Mouse (Mus musculus) midbrain, embryonic 14.5 days (tissue): Measurements from ENCODE around the gene Rps6kl1. TPM values are rescaled to one million over a fixed set of nuclear protein-coding genes. Genes with fewer than 3 reads are reported as not detected.

Experiments
- ATAC-seq: fragments of 200-750 bp; cut with Nextera tagmentation; 2 replicates; pipeline ENCODE4 v1.8.0; 2017; ENCODE audit warnings: moderate number of reproducible peaks, moderate library complexity; ENCODE audit not compliant: low FRiP score, low TSS enrichment
- DNase-seq: peaks from one replicate; pipeline ENCODE4 v3.0.0-alpha.2; 2015
- H3K27ac ChIP-seq: fragments of 300-500 bp; sonication (generic); replicated peaks from 2 replicates; pipeline ENCODE4 v1.5.1; 2014; ENCODE audit warnings: mild to moderate bottlenecking, low read depth, low read length, moderate library complexity
- H3K27me3 ChIP-seq: fragments of 300-500 bp; sonication (generic); 2 replicates; pipeline ENCODE4 v1.6.1; 2014; ENCODE audit warnings: low read length, control low read depth, mixed read lengths; ENCODE audit not compliant: control insufficient read depth, insufficient read depth
- H3K36me3 ChIP-seq: fragments of 300-500 bp; sonication (generic); 2 replicates; pipeline ENCODE4 v1.6.1; 2014; ENCODE audit warnings: low read length, control low read depth; ENCODE audit not compliant: control insufficient read depth, insufficient read depth
- H3K4me1 ChIP-seq: fragments of 300-500 bp; sonication (generic); 2 replicates; pipeline ENCODE4 v1.6.1; 2014; ENCODE audit warnings: mild to moderate bottlenecking, antibody characterized with exemption, low read length, control low read depth; ENCODE audit not compliant: control insufficient read depth, insufficient read depth
- H3K4me2 ChIP-seq: fragments of 300-500 bp; sonication (generic); 2 replicates; pipeline ENCODE4 v1.6.1; 2014; ENCODE audit warnings: mild to moderate bottlenecking, low read length, moderate library complexity
- H3K4me3 ChIP-seq: fragments of 300-500 bp; sonication (generic); replicated peaks from 2 replicates; pipeline ENCODE4 v1.5.1; 2014; ENCODE audit warnings: low read depth, low read length
- H3K9ac ChIP-seq: fragments of 300-500 bp; sonication (generic); replicated peaks from 2 replicates; pipeline ENCODE4 v1.6.1; 2014; ENCODE audit warnings: mild to moderate bottlenecking, low read length, moderate library complexity
- H3K9me3 ChIP-seq: fragments of 300-500 bp; sonication (generic); 2 replicates; pipeline ENCODE4 v1.6.1; 2016; ENCODE audit warnings: low read length, control low read depth, mixed read lengths; ENCODE audit not compliant: control insufficient read depth
- WGBS: fragments of 180-500 bp; shearing (Covaris S2); extraction: QIAGEN DNeasy Blood & Tissue Kit; methylation state at CpG from one replicate; pipeline ENCODE4 v1.1.7; 2014; 5-methylcytosine and 5-hydroxymethylcytosine counted together
- polyA plus RNA-seq: library from polyadenylated mRNA; unstranded; fragments of >200 nt; fragmentation: Nextera tagmentation; extraction: Ambion mirVana; gene quantifications from 2 replicates; pipeline ENCODE4 v1.2.1, GENCODE M21; 2014

Rps6kl1 gene
- 22.2 and 27.1 TPM in 2 replicates for polyA plus RNA-seq

DNA sequence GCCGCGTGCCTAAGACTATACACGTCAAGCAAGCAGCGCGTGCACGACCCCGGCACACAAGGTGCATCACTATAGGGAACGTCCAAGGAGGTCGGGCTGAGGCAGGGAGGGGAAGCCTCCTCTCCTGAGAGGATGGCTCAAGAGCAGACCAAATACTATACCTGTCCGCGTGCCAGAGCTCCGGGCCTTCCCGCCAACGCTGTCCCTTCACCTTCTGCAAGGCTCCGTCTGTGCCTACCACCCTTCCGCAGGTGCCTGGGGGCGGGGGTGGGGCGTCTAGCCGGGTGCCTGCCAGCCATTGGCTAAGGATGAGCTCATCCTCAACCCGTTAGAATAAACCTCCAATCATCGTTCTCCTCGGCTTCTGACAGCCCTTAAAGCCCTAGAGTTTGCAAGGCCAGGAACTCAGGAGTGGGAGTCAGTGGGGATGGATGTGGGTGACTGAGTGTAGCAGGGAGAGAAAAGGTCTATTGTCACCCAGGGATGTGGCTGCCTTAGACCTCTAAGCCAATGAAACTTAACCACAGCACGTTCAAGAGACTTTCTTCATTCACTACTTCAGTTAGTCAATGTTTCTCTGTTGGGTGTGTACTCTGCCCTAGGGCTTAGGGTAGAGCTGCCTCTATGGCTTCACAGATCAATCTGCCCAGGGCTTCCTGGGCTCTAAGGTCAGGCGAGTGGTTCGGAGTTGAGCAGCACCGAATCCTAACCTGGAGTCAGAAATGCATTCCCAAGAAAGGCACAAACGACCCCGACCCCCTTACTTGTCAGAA, at the start of gene Rps6kl1:
Rps6kl1 (minus strand) TSS at position 263 of the 773 bp plus-strand sequence.
- H3K4me3 ChIP-seq, result peak within 1 kb of the TSS; percentile 51
- ATAC-seq, result peak; percentile 94
- peak within 1 kb of the TSS; percentile 46 for H3K27ac ChIP-seq
- H3K4me1 ChIP-seq, result peaks cover 5% of the 10 kb centered on the region
- no peaks in the 10 kb centered on the region for H3K9me3 ChIP-seq
- H3K9ac ChIP-seq, result peak within 1 kb of the TSS; percentile 59
- peak; percentile 88 for DNase-seq
- WGBS, result 16% methylated on average over 28 of the region's 28 CpGs
- peak within 1 kb of the TSS; percentile 71 for H3K4me2 ChIP-seq
- no peaks in the 10 kb centered on the region for H3K27me3 ChIP-seq
- peaks cover 5% of the 10 kb centered on the region; the same call in 1 of the 2 replicates for H3K36me3 ChIP-seq

- H3K27ac ChIP-seq, result no peak overlapping the region
- H3K9ac ChIP-seq, result no peak overlapping the region
- H3K4me2 ChIP-seq, result no peak overlapping the region
- H3K9me3 ChIP-seq, result no peaks in the 10 kb centered on the region
- H3K4me1 ChIP-seq, result peaks cover 15% of the 10 kb centered on the region
- no peaks in the 10 kb centered on the region for H3K27me3 ChIP-seq
- no peak for ATAC-seq
- H3K4me3 ChIP-seq, result no peak overlapping the region
- no peaks in the 10 kb centered on the region for H3K36me3 ChIP-seq
- 94% methylated on average over 1 of the region's 1 CpGs for WGBS
- no peak for DNase-seq
These were observed 48.9 kb upstream of the Rps6kl1 start for GRCm38 (mm10) chr12:85199954-85200353.

DNA sequence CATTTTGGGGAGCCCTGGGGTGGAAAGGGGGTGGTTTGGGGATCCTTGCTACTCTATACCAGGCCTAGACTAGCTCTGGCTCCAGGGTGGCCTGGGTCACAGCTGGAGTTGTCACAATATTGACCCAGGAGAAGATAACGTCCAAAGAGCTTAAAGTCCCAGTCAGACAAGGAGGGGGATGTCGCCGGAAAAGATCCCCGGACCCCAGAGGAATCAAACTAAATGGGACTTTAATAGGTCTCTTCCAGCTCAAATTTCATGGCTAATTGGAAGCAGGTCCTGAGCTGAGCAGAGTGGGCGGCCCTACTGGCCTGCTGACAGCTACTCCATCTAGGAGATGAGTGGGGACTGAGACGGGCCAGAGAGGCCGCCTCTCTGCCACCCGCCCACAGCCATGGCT, 46.9 kb upstream of the Rps6kl1 start:
- no peak overlapping the region for H3K4me2 ChIP-seq
- H3K4me3 ChIP-seq, result no peak overlapping the region
- H3K27me3 ChIP-seq, result no peaks in the 10 kb centered on the region
- no peak overlapping the region for H3K27ac ChIP-seq
- no peak for DNase-seq
- H3K9ac ChIP-seq, result no peak overlapping the region
- H3K36me3 ChIP-seq, result no peaks in the 10 kb centered on the region
- no peak for ATAC-seq
- peaks cover 19% of the 10 kb centered on the region for H3K4me1 ChIP-seq
- 57% methylated on average over 8 of the region's 8 CpGs for WGBS
- H3K9me3 ChIP-seq, result no peaks in the 10 kb centered on the region

GRCm38 (mm10) chr12:85197371-85197770, 46.3 kb upstream of the Rps6kl1 start:
- Histone ChIP-seq H3K4me2 (no peak overlapping the region), H3K4me1 (peaks cover 19% of the 10 kb centered on the region), H3K9ac (no peak overlapping the region), H3K27ac (no peak overlapping the region), H3K27me3 (no peaks in the 10 kb centered on the region), H3K9me3 (no peaks in the 10 kb centered on the region), H3K4me3 (no peak overlapping the region), H3K36me3 (no peaks in the 10 kb centered on the region)
- ATAC-seq (no peak), DNase-seq (no peak)
- 82% methylated on average over 7 of the region's 7 CpGs for WGBS

DNA sequence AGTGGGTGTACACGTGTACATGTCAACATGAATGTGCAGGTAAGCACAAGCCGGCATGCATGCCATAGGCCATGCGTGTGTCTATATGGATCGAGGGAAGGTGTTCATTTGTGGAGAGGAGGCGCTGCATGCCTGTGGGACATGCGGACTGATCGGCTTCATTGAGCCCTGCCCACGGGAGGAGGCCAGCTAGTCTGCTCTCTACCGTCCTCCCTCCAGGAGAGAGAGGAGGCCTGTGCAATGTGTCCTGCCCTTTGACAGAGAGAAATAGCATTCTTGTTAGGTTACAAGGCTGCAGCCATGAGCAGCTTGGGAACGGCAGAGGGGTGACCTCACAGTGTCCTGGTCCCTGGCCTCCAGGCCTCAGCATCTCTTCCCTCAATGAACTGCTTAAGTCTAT, 45.1 kb upstream of the Rps6kl1 start:
- no peak overlapping the region for H3K4me2 ChIP-seq
- H3K27ac ChIP-seq, result no peak overlapping the region
- no peaks in the 10 kb centered on the region for H3K27me3 ChIP-seq
- no peak overlapping the region for H3K9ac ChIP-seq
- H3K4me3 ChIP-seq, result no peak overlapping the region
- peaks cover 11% of the 10 kb centered on the region for H3K4me1 ChIP-seq
- no peak for ATAC-seq
- WGBS, result 92% methylated on average over 10 of the region's 10 CpGs
- H3K36me3 ChIP-seq, result no peaks in the 10 kb centered on the region
- no peaks in the 10 kb centered on the region for H3K9me3 ChIP-seq
- DNase-seq, result no peak

DNA sequence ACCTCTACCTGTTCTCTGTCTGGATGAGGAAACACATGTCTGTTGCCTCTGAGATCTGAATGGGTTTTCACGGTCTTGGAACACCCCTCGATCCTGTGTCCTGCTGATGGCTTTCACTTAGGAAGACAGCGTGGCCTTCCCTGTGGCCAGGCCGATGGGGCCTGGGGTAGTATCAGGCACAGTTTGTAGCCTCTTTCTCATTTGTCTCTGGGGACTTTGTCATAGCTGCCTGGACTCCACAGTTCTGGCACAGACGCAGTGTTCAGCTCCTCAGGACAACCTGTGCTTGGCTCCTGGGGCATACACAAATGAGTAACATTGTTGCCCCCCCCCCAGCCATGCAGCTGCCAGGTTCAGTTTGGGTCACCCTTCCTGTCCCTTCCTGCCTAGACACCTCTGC, 44.0 kb upstream of the Rps6kl1 start:
- ATAC-seq (no peak), DNase-seq (no peak)

DNA sequence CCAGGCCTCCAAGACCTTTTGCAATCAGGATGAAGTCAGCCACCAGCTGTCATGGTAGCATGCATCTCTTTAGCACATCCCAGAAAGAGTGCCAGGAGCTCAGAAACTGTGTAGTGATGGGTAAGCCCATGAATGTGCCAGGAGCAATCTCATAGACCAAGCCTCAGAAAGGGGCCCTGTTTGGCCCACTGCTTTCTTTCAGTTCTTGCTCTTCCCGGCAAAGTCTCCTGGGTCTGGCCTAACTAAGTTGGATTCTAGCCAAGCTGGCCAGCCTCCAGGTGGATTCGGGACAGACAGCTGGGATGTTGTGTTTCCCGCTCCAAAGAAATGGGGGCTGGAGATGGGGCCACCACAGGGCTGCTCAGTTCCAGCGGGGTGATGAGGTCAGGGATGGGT, 43.6 kb upstream of the Rps6kl1 start:
- Histone ChIP-seq H3K27me3 (no peaks in the 10 kb centered on the region), H3K27ac (no peak overlapping the region), H3K4me3 (no peak overlapping the region), H3K9me3 (no peaks in the 10 kb centered on the region), H3K4me2 (no peak overlapping the region), H3K9ac (no peak overlapping the region), H3K4me1 (0 out of 2 replicates have a peak, but pooled peaks cover 4% of the 10 kb centered on the region), H3K36me3 (no peaks in the 10 kb centered on the region)
- ATAC-seq (no peak), DNase-seq (peak; percentile 65)
- WGBS, result 45% methylated on average over 4 of the region's 4 CpGs

More for the DNA sequence above, 44.0 kb upstream of the Rps6kl1 start:
- Histone ChIP-seq H3K27me3 (no peaks in the 10 kb centered on the region), H3K27ac (no peak overlapping the region), H3K9ac (no peak overlapping the region), H3K9me3 (no peaks in the 10 kb centered on the region), H3K4me2 (no peak overlapping the region), H3K4me3 (no peak overlapping the region), H3K36me3 (no peaks in the 10 kb centered on the region), H3K4me1 (0 out of 2 replicates have a peak, but pooled peaks cover 4% of the 10 kb centered on the region)
- WGBS, result 85% methylated on average over 5 of the region's 5 CpGs

DNA sequence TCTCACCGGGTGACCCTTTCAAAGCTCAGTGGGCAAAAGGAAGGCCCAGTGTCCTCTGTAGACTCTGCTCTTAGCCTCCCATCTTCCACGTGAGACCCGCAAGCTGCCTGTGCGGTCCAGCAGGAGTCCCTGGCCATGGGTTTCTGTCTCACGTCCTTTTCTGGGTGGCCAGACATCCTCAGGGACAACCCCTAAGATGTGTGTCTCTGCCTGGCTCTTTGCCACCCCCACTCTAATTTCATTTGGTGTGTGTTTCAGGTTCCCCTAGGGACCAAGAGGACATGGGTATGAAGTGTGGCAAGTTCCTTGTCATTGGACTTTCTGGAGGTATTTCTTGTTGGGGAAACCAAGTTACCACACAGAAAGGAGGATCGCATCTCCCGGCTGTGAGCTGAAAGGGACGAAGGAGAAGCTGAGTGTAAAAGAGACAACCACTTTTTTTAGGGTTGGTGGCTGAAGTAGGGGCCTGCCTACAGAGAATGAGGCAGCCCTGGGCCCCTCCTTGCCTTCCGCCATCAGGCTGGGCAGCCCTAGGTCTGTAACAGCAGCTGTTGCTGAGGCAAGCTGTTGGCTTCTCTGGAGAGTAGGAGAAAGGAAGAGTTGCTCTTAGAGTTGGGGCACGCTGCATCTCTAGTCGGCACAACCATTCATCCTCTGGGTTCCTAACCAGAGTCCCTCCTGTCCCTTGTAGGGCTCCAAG, 43.0 kb upstream of the Rps6kl1 start:
- 92% methylated on average over 11 of the region's 11 CpGs for WGBS
- H3K27ac ChIP-seq, result no peak overlapping the region

More for the DNA sequence above, 43.0 kb upstream of the Rps6kl1 start:
- H3K9me3 ChIP-seq, result no peaks in the 10 kb centered on the region
- ATAC-seq, result no peak
- no peaks in the 10 kb centered on the region for H3K27me3 ChIP-seq
- no peak for DNase-seq
- H3K4me3 ChIP-seq, result no peak overlapping the region
- H3K9ac ChIP-seq, result no peak overlapping the region
- H3K36me3 ChIP-seq, result no peaks in the 10 kb centered on the region
- no peak overlapping the region for H3K4me2 ChIP-seq
- H3K4me1 ChIP-seq, result 0 out of 2 replicates have a peak, but pooled peaks cover 4% of the 10 kb centered on the region
